Mouse (Mus musculus): Measurements from ENCODE around the gene Samd5.

DNA sequence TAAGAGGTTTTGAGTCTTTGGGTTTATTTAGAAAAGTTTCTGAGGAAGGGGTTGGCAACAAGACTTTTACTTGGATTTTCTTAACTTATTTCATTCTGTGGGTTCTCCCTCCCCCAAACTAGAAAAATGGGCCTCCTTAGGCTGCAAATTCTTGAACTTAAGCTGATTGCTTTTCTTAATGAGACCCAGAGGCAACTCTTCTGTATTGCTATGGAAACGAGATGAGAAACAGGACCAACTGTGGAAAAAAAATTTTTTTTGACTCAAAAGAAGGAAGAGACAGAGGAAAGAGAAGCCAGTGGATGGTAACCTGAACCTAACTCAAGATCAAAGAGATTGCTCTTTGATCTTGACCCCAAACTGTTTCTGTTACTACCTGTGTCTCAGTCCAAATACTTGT, 29.9 kb upstream of the Samd5 start:
- TF ChIP-seq CTCF (IDR thresholded peaks at IDR 0.05; ENCODE audit: insufficient read depth, low read depth, low read length) (no peak), POLR2A (IDR thresholded peaks at IDR 0.05; ENCODE audit: insufficient read depth, low read depth, low read length) (no peak)

Data from olfactory bulb, adult 2 months (tissue).